Mouse (Mus musculus): ENCODE results near the gene Havcr2. TPM values are rescaled to one million over a fixed set of nuclear protein-coding genes. Genes with fewer than 3 reads are reported as not detected.

Havcr2 gene
- polyA plus RNA-seq, 1 experiment from 2014 or later: 0.06 TPM

GRCm38 (mm10) chr11:46437459-46438000 lies 17.2 kb upstream of the Havcr2 start:
- H3K27me3 ChIP-seq (ENCODE audit: control insufficient read depth, insufficient read depth, low read length): no peaks in the 10 kb centered on the region
- peak overlapping the region; percentile 98 for H3K4me3 ChIP-seq (ENCODE audit: low read depth, low read length)
- H3K4me1 ChIP-seq (replicated peaks; ENCODE audit: control insufficient read depth, insufficient read depth): no peaks in the 10 kb centered on the region
- no peaks in the 10 kb centered on the region for H3K36me3 ChIP-seq (ENCODE audit: control insufficient read depth, insufficient read depth, low read length)
- 1% methylated on average over 23 of the region's 23 CpGs for WGBS
- TF ChIP-seq EP300 (optimal IDR thresholded peaks at IDR 0.05): no peak
- ATAC-seq (ENCODE audit: low FRiP score, low TSS enrichment): peak; percentile 4; the same call in 1 of the 2 replicates
- no peak for DNase-seq (ENCODE audit: low spot score)
- H3K27ac ChIP-seq (replicated peaks): peak overlapping the region; percentile 95
- H3K9me3 ChIP-seq (ENCODE audit: control insufficient read depth, low read length): no peaks in the 10 kb centered on the region
- H3K9ac ChIP-seq (ENCODE audit: low read length): peak overlapping the region; percentile 95
- H3K4me2 ChIP-seq (replicated peaks; ENCODE audit: low read depth): peak overlapping the region; percentile 79

GRCm38 (mm10) chr11:46439005-46439543 lies 15.7 kb upstream of the Havcr2 start:
- H3K4me3 ChIP-seq (ENCODE audit: low read depth, low read length): no peak overlapping the region
- H3K9me3 ChIP-seq (ENCODE audit: control insufficient read depth, low read length): no peaks in the 10 kb centered on the region
- 78% methylated on average over 5 of the region's 5 CpGs for WGBS
- H3K4me1 ChIP-seq (replicated peaks; ENCODE audit: control insufficient read depth, insufficient read depth): no peaks in the 10 kb centered on the region
- no peaks in the 10 kb centered on the region for H3K36me3 ChIP-seq (ENCODE audit: control insufficient read depth, insufficient read depth, low read length)
- H3K27me3 ChIP-seq (ENCODE audit: control insufficient read depth, insufficient read depth, low read length): no peaks in the 10 kb centered on the region
- H3K4me2 ChIP-seq (replicated peaks; ENCODE audit: low read depth): no peak overlapping the region
- ATAC-seq (ENCODE audit: low FRiP score, low TSS enrichment) (no peak), DNase-seq (ENCODE audit: low spot score) (no peak)
- TF ChIP-seq EP300 (optimal IDR thresholded peaks at IDR 0.05) (no peak), CTCF (IDR thresholded peaks at IDR 0.05; ENCODE audit: low read depth) (no peak)
- H3K27ac ChIP-seq (replicated peaks): no peak overlapping the region
- H3K9ac ChIP-seq (ENCODE audit: low read length): no peak overlapping the region

GRCm38 (mm10) chr11:46441774-46442173 lies 13.0 kb upstream of the Havcr2 start:
- Histone ChIP-seq H3K36me3 (ENCODE audit: control insufficient read depth, insufficient read depth, low read length) (no peaks in the 10 kb centered on the region), H3K27me3 (ENCODE audit: control insufficient read depth, insufficient read depth, low read length) (no peaks in the 10 kb centered on the region), H3K4me1 (replicated peaks; ENCODE audit: control insufficient read depth, insufficient read depth) (no peaks in the 10 kb centered on the region), H3K27ac (replicated peaks) (no peak overlapping the region), H3K9ac (ENCODE audit: low read length) (no peak overlapping the region), H3K4me2 (replicated peaks; ENCODE audit: low read depth) (no peak overlapping the region), H3K9me3 (ENCODE audit: control insufficient read depth, low read length) (no peaks in the 10 kb centered on the region), H3K4me3 (ENCODE audit: low read depth, low read length) (no peak overlapping the region)
- WGBS: 86% methylated on average over 1 of the region's 1 CpGs
- no peak for ATAC-seq (ENCODE audit: low FRiP score, low TSS enrichment)
- TF ChIP-seq EP300 (optimal IDR thresholded peaks at IDR 0.05): no peak
- TF ChIP-seq CTCF (IDR thresholded peaks at IDR 0.05; ENCODE audit: low read depth): no peak
- DNase-seq (ENCODE audit: low spot score): no peak

GRCm38 (mm10) chr11:46443152-46443551 lies 11.6 kb upstream of the Havcr2 start:
- no peaks in the 10 kb centered on the region for H3K36me3 ChIP-seq (ENCODE audit: control insufficient read depth, insufficient read depth, low read length)
- H3K27ac ChIP-seq (replicated peaks): no peak overlapping the region
- H3K4me1 ChIP-seq (replicated peaks; ENCODE audit: control insufficient read depth, insufficient read depth): no peaks in the 10 kb centered on the region
- WGBS: 93% methylated on average over 1 of the region's 1 CpGs
- TF ChIP-seq EP300 (optimal IDR thresholded peaks at IDR 0.05) (no peak), CTCF (IDR thresholded peaks at IDR 0.05; ENCODE audit: low read depth) (peak; percentile 44)
- DNase-seq (ENCODE audit: low spot score): no peak
- H3K4me2 ChIP-seq (replicated peaks; ENCODE audit: low read depth): no peak overlapping the region
- H3K9ac ChIP-seq (ENCODE audit: low read length): no peak overlapping the region
- H3K4me3 ChIP-seq (ENCODE audit: low read depth, low read length): no peak overlapping the region
- ATAC-seq (ENCODE audit: low FRiP score, low TSS enrichment): no peak
- no peaks in the 10 kb centered on the region for H3K9me3 ChIP-seq (ENCODE audit: control insufficient read depth, low read length)
- no peaks in the 10 kb centered on the region for H3K27me3 ChIP-seq (ENCODE audit: control insufficient read depth, insufficient read depth, low read length)

- Histone ChIP-seq H3K36me3 (ENCODE audit: control insufficient read depth, insufficient read depth, low read length) (no peaks in the 10 kb centered on the region), H3K4me3 (ENCODE audit: low read depth, low read length) (no peak overlapping the region), H3K9me3 (ENCODE audit: control insufficient read depth, low read length) (no peaks in the 10 kb centered on the region), H3K9ac (ENCODE audit: low read length) (no peak overlapping the region), H3K27me3 (ENCODE audit: control insufficient read depth, insufficient read depth, low read length) (no peaks in the 10 kb centered on the region), H3K4me2 (replicated peaks; ENCODE audit: low read depth) (no peak overlapping the region), H3K4me1 (replicated peaks; ENCODE audit: control insufficient read depth, insufficient read depth) (no peaks in the 10 kb centered on the region), H3K27ac (replicated peaks) (no peak overlapping the region)
- DNase-seq (ENCODE audit: low spot score): no peak
- no peak for ATAC-seq (ENCODE audit: low FRiP score, low TSS enrichment)
- TF ChIP-seq EP300 (optimal IDR thresholded peaks at IDR 0.05) (no peak), CTCF (IDR thresholded peaks at IDR 0.05; ENCODE audit: low read depth) (no peak)
- WGBS: 80% methylated on average over 5 of the region's 5 CpGs
Observed at GRCm38 (mm10) chr11:46443979-46444378, 10.8 kb upstream of the Havcr2 start.

GRCm38 (mm10) chr11:46446150-46446549 lies 8.6 kb upstream of the Havcr2 start:
- H3K27ac ChIP-seq (replicated peaks): no peak overlapping the region
- DNase-seq (ENCODE audit: low spot score): no peak
- ATAC-seq (ENCODE audit: low FRiP score, low TSS enrichment): no peak
- no peaks in the 10 kb centered on the region for H3K27me3 ChIP-seq (ENCODE audit: control insufficient read depth, insufficient read depth, low read length)
- 89% methylated on average over 6 of the region's 6 CpGs for WGBS
- no peak overlapping the region for H3K9ac ChIP-seq (ENCODE audit: low read length)
- TF ChIP-seq CTCF (IDR thresholded peaks at IDR 0.05; ENCODE audit: low read depth) (no peak), EP300 (optimal IDR thresholded peaks at IDR 0.05) (no peak)
- no peaks in the 10 kb centered on the region for H3K4me1 ChIP-seq (replicated peaks; ENCODE audit: control insufficient read depth, insufficient read depth)
- H3K4me2 ChIP-seq (replicated peaks; ENCODE audit: low read depth): no peak overlapping the region
- H3K9me3 ChIP-seq (ENCODE audit: control insufficient read depth, low read length): no peaks in the 10 kb centered on the region
- H3K4me3 ChIP-seq (ENCODE audit: low read depth, low read length): no peak overlapping the region
- H3K36me3 ChIP-seq (ENCODE audit: control insufficient read depth, insufficient read depth, low read length): no peaks in the 10 kb centered on the region
